Mouse (Mus musculus): ENCODE results near the gene Gdf9.

DNA sequence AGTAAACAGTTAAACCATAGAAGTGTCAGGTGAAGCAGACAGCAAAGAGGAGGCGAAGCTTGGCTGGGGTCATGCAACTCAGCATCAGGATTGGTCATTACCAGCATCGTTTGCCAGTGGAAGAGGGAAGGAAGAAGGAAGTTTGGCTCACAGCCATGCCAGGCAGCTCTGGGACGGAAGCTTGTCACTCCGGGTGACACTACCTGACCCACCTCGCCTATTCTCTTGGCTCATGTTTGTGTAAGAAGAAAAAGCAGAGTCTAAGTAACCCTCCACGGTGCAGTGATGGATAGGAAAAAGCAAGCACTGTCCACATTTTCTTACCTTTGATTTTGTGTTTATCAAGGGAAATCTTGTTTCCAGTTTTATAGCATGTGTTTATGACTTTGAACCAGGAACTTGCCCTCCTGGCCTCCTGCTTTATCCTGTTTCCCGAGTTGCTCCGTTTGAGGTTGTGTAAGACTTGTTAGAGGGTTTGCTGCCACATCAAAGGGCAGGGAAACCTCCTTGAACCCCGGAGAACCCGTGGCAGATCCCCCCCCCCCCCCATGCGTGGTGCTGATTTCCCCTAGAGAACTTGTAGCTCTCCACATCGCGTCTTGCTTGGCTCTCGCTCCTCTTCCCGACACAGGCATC lies 19.4 kb downstream of the Gdf9 start:
- TF ChIP-seq POLR2A (IDR thresholded peaks at IDR 0.05; ENCODE audit: borderline replicate concordance, extremely low read depth, insufficient read depth, insufficient read length, poor library complexity, severe bottlenecking) (no peak), CTCF (IDR thresholded peaks at IDR 0.05; ENCODE audit: borderline replicate concordance, extremely low read depth, insufficient read depth, insufficient read length) (no peak)

Data from brain, embryonic 14.5 days (tissue).